ENCODE assay signal across 23 mouse cellular contexts in genomic region chr6:148328928-148329327, GRCm38 (mm10).
"Had no signal": no experiment of that assay in that cellular context is flagged by ENCODE, and none has a peak within 500 bp of the region (broad histone marks: within the 10 kb centered on the region; RNA-seq: fewer than 3 reads in every experiment).

No protein-coding gene starts in this region.

- H3K4me2 ChIP-seq: limb, embryonic 12.5 days; limb, embryonic 15.5 days; liver, embryonic 11.5 days; lung, embryonic 14.5 days; midbrain, embryonic 12.5 days; midbrain, embryonic 15.5 days; neural tube, embryonic 12.5 days; neural tube, embryonic 15.5 days; stomach, embryonic 15.5 days had no signal

- H3K9me3 ChIP-seq: limb, embryonic 12.5 days; limb, embryonic 15.5 days; midbrain, embryonic 12.5 days; midbrain, embryonic 15.5 days; neural tube, embryonic 12.5 days; neural tube, embryonic 15.5 days; stomach, embryonic 15.5 days had no signal

- H3K4me1 ChIP-seq: limb, embryonic 12.5 days; limb, embryonic 15.5 days; midbrain, embryonic 12.5 days; midbrain, embryonic 15.5 days; neural tube, embryonic 12.5 days; neural tube, embryonic 15.5 days; stomach, embryonic 15.5 days had no signal

- ATAC-seq: liver, postnatal 0 days; lung, postnatal 0 days; midbrain, embryonic 15.5 days had no signal

- H3K36me3 ChIP-seq: limb, embryonic 12.5 days; limb, embryonic 15.5 days; midbrain, embryonic 12.5 days; midbrain, embryonic 15.5 days; neural tube, embryonic 12.5 days; stomach, embryonic 15.5 days had no signal

- H3K4me3 ChIP-seq: layer of hippocampus, adult 2 months; limb, embryonic 12.5 days; limb, embryonic 15.5 days; midbrain, embryonic 12.5 days; midbrain, embryonic 15.5 days; neural tube, embryonic 12.5 days; neural tube, embryonic 15.5 days; stomach, embryonic 15.5 days had no signal

- H3K27ac ChIP-seq: kidney, postnatal 0 days; layer of hippocampus, adult 2 months; limb, embryonic 12.5 days; limb, embryonic 15.5 days; liver, embryonic 14.5 days; macrophage; midbrain, embryonic 12.5 days; midbrain, embryonic 15.5 days; neural tube, embryonic 12.5 days; neural tube, embryonic 15.5 days; stomach, embryonic 15.5 days had no signal

- DNase-seq: kidney, postnatal 25 days; layer of hippocampus, adult 9-11 months; left cerebral cortex, postnatal 4 days; liver, postnatal 0 days; lung, embryonic 14.5 days; right cerebral cortex, adult 18-20 months; right cerebral cortex, postnatal 14 days; right cerebral cortex, postnatal 4 days; spleen, adult 18-20 months; thymus, postnatal 25 days had no signal

- H3K27me3 ChIP-seq: limb, embryonic 12.5 days; limb, embryonic 15.5 days; midbrain, embryonic 12.5 days; midbrain, embryonic 15.5 days; neural tube, embryonic 12.5 days; neural tube, embryonic 15.5 days; stomach, embryonic 15.5 days had no signal

- H3K9ac ChIP-seq: limb, embryonic 12.5 days; limb, embryonic 15.5 days; liver, embryonic 14.5 days; liver, postnatal 0 days; lung, embryonic 14.5 days; midbrain, embryonic 12.5 days; midbrain, embryonic 15.5 days; neural tube, embryonic 12.5 days; neural tube, embryonic 15.5 days; stomach, embryonic 15.5 days had no signal
